Mouse (Mus musculus): ENCODE results near the gene Ccsap. TPM values are rescaled to one million over a fixed set of nuclear protein-coding genes. Genes with fewer than 3 reads are reported as not detected.
A peak's percentile ranks its signal among the peaks of the same experiment; 100 is the strongest.

Gene Ccsap
- polyA plus RNA-seq, 1 experiment from 2014 or later = 3.9 TPM

DNA sequence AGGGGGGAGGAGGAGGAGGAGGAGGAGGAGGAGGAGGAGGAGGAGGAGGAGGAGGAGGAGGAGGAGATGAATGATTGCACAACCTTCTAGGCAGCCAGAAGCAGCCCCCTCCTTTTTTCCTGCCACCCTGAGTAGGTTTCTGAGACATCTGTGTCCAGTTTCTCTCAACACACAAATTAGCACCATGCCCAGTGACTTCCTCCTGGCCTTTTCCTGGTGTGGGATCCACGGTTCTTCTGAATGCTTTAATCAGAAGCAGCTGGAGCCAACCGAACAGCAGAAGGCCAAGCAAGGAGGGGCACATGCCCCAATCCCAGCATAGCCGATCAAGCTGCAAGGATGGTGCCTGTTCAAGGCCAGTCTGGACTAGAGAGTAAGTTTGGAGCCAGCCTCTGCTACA is 60.1 kb downstream of the Ccsap start:
- Histone ChIP-seq H3K4me1 (no peaks in the 10 kb centered on the region; the same call in 1 of the 2 replicates), H3K27ac (no peak overlapping the region), H3K4me3 (replicated peaks) (no peak overlapping the region), H3K9me3 (no peaks in the 10 kb centered on the region), H3K4me2 (no peak overlapping the region), H3K27me3 (replicated peaks) (no peaks in the 10 kb centered on the region), H3K36me3 (no peaks in the 10 kb centered on the region), H3K9ac (no peak overlapping the region)
- ATAC-seq (ENCODE audit: insufficient read depth, low FRiP score, low read depth) = no peak
- WGBS = 34% methylated on average over 3 of the region's 3 CpGs

DNA sequence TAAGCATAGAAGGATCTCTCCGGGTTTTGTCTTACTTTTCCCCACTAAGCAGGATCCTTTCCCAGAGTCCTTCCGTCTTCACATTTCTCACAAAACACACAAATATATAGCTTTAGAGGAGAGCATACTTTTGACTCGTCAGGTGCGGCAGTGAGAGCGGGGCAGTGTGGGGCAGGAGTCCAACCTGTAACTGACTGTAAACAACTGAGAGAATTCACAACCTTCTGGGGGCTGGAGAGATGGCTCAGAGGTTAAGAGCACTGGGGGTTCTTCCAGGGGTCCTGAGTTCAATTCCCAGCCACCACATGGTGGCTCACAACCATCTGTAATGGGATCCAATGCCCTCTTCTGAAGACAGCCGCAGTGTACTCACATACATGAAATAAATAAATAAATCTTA is 60.6 kb downstream of the Ccsap start:
- Histone ChIP-seq H3K4me2 (no peak overlapping the region), H3K27me3 (replicated peaks) (no peaks in the 10 kb centered on the region), H3K4me3 (replicated peaks) (no peak overlapping the region), H3K36me3 (no peaks in the 10 kb centered on the region), H3K4me1 (no peaks in the 10 kb centered on the region; the same call in 1 of the 2 replicates), H3K9me3 (no peaks in the 10 kb centered on the region), H3K9ac (no peak overlapping the region), H3K27ac (no peak overlapping the region)
- 70% methylated on average over 6 of the region's 6 CpGs for WGBS
- no peak for ATAC-seq (ENCODE audit: insufficient read depth, low FRiP score, low read depth)

DNA sequence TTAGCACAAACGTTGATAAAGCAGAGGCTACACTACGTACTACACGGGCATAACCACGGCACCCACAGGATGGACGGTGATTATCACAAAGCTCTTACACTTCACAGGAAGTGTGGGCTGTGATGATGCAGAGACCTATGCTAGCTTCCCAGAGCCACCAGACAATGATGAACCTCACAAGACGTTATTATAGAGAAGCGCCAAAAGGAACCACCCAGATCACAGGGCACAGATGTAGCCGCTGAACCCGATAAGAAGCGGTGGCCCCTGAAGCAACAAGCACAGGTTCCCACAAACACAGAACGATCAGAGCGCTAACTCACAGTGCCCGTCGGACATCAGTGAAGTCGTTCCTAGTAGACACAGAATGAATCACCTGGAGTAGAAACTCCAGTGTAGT is 62.1 kb downstream of the Ccsap start:
- H3K27ac ChIP-seq = no peak overlapping the region
- ATAC-seq (ENCODE audit: insufficient read depth, low FRiP score, low read depth) = peak; percentile 60; the same call in 1 of the 2 replicates
- 83% methylated on average over 15 of the region's 15 CpGs for WGBS

GRCm38 (mm10) chr8:123796758-123797157 is 63.3 kb downstream of the Ccsap start:
- peak; percentile 13; the same call in 1 of the 2 replicates for ATAC-seq (ENCODE audit: insufficient read depth, low FRiP score, low read depth)
- Histone ChIP-seq H3K36me3 (no peaks in the 10 kb centered on the region), H3K4me3 (replicated peaks) (no peak overlapping the region), H3K4me2 (no peak overlapping the region), H3K4me1 (peaks cover 8% of the 10 kb centered on the region), H3K9me3 (no peaks in the 10 kb centered on the region), H3K9ac (no peak overlapping the region), H3K27me3 (replicated peaks) (no peaks in the 10 kb centered on the region), H3K27ac (peak overlapping the region; percentile 1; the same call in 1 of the 2 replicates)
- WGBS = 43% methylated on average over 4 of the region's 4 CpGs

More for the DNA sequence above, 62.1 kb downstream of the Ccsap start:
- Histone ChIP-seq H3K4me1 (peaks cover 8% of the 10 kb centered on the region), H3K27me3 (replicated peaks) (no peaks in the 10 kb centered on the region), H3K4me2 (no peak overlapping the region), H3K4me3 (replicated peaks) (no peak overlapping the region), H3K36me3 (no peaks in the 10 kb centered on the region), H3K9ac (no peak overlapping the region), H3K9me3 (no peaks in the 10 kb centered on the region)

GRCm38 (mm10) chr8:123794766-123795165 is 65.2 kb downstream of the Ccsap start:
- ATAC-seq (ENCODE audit: insufficient read depth, low FRiP score, low read depth) = no peak
- WGBS = 67% methylated on average over 4 of the region's 4 CpGs
- peaks cover 8% of the 10 kb centered on the region; the same call in 1 of the 2 replicates for H3K4me1 ChIP-seq
- H3K27me3 ChIP-seq (replicated peaks) = no peaks in the 10 kb centered on the region
- H3K4me3 ChIP-seq (replicated peaks) = no peak overlapping the region
- H3K36me3 ChIP-seq = no peaks in the 10 kb centered on the region
- no peak overlapping the region for H3K9ac ChIP-seq
- 0 out of 2 replicates have a peak overlapping the region, but pooled peaks have one; percentile 33 for H3K27ac ChIP-seq
- no peaks in the 10 kb centered on the region for H3K9me3 ChIP-seq
- H3K4me2 ChIP-seq = no peak overlapping the region

GRCm38 (mm10) chr8:123793900-123794299 is 66.1 kb downstream of the Ccsap start:
- no peaks in the 10 kb centered on the region for H3K27me3 ChIP-seq (replicated peaks)
- peaks cover 8% of the 10 kb centered on the region; the same call in 1 of the 2 replicates for H3K4me1 ChIP-seq
- WGBS = 13% methylated on average over 10 of the region's 10 CpGs
- no peaks in the 10 kb centered on the region for H3K36me3 ChIP-seq
- peak overlapping the region; percentile 74 for H3K27ac ChIP-seq
- H3K4me3 ChIP-seq (replicated peaks) = no peak overlapping the region
- no peaks in the 10 kb centered on the region for H3K9me3 ChIP-seq
- H3K4me2 ChIP-seq = no peak overlapping the region
- no peak overlapping the region for H3K9ac ChIP-seq
- no peak for ATAC-seq (ENCODE audit: insufficient read depth, low FRiP score, low read depth)

GRCm38 (mm10) chr8:123791845-123792225 is 68.2 kb downstream of the Ccsap start:
- H3K9ac ChIP-seq = no peak overlapping the region
- WGBS = 83% methylated on average over 7 of the region's 7 CpGs
- peaks cover 14% of the 10 kb centered on the region for H3K4me1 ChIP-seq
- no peaks in the 10 kb centered on the region for H3K36me3 ChIP-seq
- H3K27ac ChIP-seq = no peak overlapping the region
- ATAC-seq (ENCODE audit: insufficient read depth, low FRiP score, low read depth) = no peak
- H3K4me3 ChIP-seq (replicated peaks) = no peak overlapping the region
- no peaks in the 10 kb centered on the region for H3K9me3 ChIP-seq
- no peak overlapping the region for H3K4me2 ChIP-seq
- H3K27me3 ChIP-seq (replicated peaks) = no peaks in the 10 kb centered on the region

DNA sequence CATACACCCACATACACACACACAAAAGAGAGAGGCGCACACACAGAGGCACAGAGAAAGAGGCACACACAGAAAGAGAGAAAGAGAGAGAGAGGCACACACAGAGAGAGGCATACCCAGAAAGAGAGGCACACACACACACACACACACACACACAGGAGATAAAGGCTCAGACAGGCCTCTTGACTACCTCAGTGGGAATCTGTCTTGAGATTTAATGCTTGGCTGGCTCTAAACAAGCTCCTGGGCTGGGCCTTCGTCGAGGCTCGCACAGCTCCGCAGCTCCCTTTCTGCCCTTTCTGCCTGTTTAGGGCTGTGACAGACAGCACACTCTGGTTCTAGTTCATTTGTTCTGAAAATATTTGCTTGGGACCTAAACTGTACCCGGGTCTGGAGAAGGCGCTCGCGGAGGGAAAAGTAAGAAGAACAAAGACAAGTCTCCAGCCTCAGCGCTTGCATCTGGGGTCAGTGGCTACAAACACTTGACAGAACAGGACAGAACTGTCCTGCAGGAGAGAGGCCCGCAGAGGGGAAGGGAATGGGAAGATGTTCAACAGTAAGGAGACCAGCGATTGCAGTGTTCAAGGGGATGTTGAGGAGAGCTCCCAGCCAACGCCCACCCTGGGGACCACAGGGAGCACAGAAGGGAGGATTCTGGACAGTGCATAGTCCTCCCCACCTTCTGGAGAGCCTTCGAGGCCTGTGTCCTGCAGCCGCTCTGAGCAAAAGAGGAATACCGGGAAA is 68.7 kb downstream of the Ccsap start:
- no peak overlapping the region for H3K9ac ChIP-seq
- peaks cover 14% of the 10 kb centered on the region for H3K4me1 ChIP-seq

More for the DNA sequence above, 68.7 kb downstream of the Ccsap start:
- H3K36me3 ChIP-seq = no peaks in the 10 kb centered on the region
- 66% methylated on average over 16 of the region's 16 CpGs for WGBS
- H3K27me3 ChIP-seq (replicated peaks) = no peaks in the 10 kb centered on the region
- no peak overlapping the region for H3K27ac ChIP-seq
- ATAC-seq (ENCODE audit: insufficient read depth, low FRiP score, low read depth) = no peak
- H3K4me3 ChIP-seq (replicated peaks) = no peak overlapping the region
- H3K4me2 ChIP-seq = no peak overlapping the region
- H3K9me3 ChIP-seq = no peaks in the 10 kb centered on the region

Other genes with a start within 250 kb of the Ccsap start
- 8.9 and 9.6 TPM in 2 replicates for gene Rhou, start 206.3 kb downstream of the Ccsap start, polyA plus RNA-seq (2015; fragmentation: Nextera tagmentation; extraction: Ambion mirVana)
- 46.7 and 49.1 TPM in 2 replicates for gene Rab4a, start 54.2 kb downstream of the Ccsap start, polyA plus RNA-seq (2015; fragmentation: Nextera tagmentation; extraction: Ambion mirVana)
- 18.7 and 47.9 TPM in 2 replicates for gene Acta1, start 34.5 kb upstream of the Ccsap start, polyA plus RNA-seq (2015; fragmentation: Nextera tagmentation; extraction: Ambion mirVana)
- gene Nup133, start 89.1 kb upstream of the Ccsap start, polyA plus RNA-seq (2015; fragmentation: Nextera tagmentation; extraction: Ambion mirVana) = 23.3 and 32.8 TPM in 2 replicates
- gene Abcb10, start 122.9 kb upstream of the Ccsap start, polyA plus RNA-seq (2015; fragmentation: Nextera tagmentation; extraction: Ambion mirVana) = 24.9 and 30.6 TPM in 2 replicates
- 40.6 and 41.0 TPM in 2 replicates for gene Taf5l, start 161.2 kb upstream of the Ccsap start, polyA plus RNA-seq (2015; fragmentation: Nextera tagmentation; extraction: Ambion mirVana)
- gene Urb2, start 161.3 kb upstream of the Ccsap start, polyA plus RNA-seq (2015; fragmentation: Nextera tagmentation; extraction: Ambion mirVana) = 3.6 and 4.5 TPM in 2 replicates

Data from stomach, embryonic 15.5 days (tissue).